Mouse (Mus musculus) E14TG2a.4 (cell line): ENCODE results near the gene Ecm2.

Experiments used
- CTCF ChIP-seq: conservative IDR thresholded peaks from 2 replicates; pipeline ENCODE4 v1.5.1; 2014; ENCODE audit warnings: low read length
- NANOG ChIP-seq: IDR thresholded peaks from 2 replicates; pipeline ENCODE4 v1.6.1; 2014; ENCODE audit warnings: borderline replicate concordance, low read length, mixed read lengths
- POU5F1 ChIP-seq: IDR thresholded peaks from 2 replicates; pipeline ENCODE4 v1.6.1; 2014; ENCODE audit warnings: low read length, borderline replicate concordance

DNA sequence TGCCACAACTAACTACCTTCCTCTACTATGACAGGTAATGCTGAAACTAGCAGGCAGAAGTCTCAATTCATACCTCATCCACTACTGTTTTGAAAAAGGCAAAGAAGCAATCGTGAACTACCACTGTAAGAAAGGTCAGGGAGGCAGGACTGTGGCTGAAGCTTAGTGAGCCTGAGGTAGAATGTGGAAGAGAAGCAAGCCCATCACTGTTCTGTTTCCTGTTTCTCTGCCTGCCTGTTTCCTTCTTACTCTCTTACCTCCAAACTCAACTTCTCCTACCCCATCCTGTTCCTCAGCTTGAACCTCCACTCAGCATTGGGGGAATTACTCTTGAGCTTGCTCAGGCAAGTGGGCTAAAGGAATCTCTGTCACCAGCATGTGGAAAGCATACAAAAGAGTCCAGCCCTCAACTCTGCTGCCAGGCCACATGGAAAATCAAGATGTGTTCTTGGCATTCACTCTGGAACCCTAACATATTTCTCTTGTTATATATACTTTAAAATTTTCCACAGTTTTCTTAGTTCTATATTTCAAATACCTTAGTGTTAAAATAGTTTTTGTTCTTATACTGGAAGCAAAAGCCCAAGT lies 43.0 kb downstream of the Ecm2 start:
- no peak for TF ChIP-seq CTCF
- no peak for TF ChIP-seq POU5F1
- no peak for TF ChIP-seq NANOG
